Mouse (Mus musculus): ENCODE measurements at regions not wholly inside any gene's neighbourhood (a gene's known extent, or its start where the extent isn't known, plus 50 kb on each side); places are given as distances from the start of the nearest gene placed in this dataset.

DNA sequence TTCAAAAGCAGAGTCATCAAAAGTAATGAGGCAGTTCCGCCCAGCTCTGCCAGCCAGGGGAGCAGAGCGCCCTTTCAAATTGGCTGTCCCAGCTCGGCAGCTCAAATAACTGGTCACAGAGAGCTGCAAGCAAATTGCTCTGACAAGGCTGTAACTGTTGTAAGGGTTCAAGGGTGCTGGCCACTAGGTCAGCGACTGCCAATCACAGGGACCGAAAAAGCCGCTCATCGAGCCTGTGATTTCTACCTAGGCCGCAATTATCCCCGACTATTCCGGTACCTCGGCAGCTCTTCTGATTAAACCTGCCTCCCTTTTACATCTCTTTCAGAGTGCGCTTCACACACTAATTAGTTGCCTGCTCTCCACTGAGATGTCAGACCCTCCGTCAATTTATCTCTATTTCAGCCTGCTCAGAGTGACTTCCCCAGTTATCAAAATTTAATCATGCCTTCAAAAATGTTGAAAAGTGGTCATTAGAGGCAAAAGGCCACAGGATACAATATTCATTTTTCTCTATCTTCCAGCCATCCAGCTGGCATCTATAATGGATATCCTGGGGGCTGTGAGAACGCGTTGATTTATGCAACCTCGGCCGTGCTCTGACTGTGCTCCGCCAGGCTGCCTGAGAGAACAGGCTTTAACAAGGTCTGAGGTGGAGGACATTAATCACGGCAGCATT, 606.7 kb downstream of the Psat1 start:
- 48% methylated on average over 19 of the region's 19 CpGs for WGBS
- Histone ChIP-seq H3K4me2 (no peak overlapping the region), H3K4me1 (replicated peaks) (no peaks in the 10 kb centered on the region), H3K9me3 (replicated peaks) (no peaks in the 10 kb centered on the region), H3K27ac (no peak overlapping the region), H3K9ac (no peak overlapping the region), H3K4me3 (no peak overlapping the region), H3K27me3 (no peaks in the 10 kb centered on the region), H3K36me3 (no peaks in the 10 kb centered on the region)
- ATAC-seq (replicated peaks; ENCODE audit: insufficient number of reproducible peaks, insufficient read depth, low FRiP score, low read depth) = no peak

DNA sequence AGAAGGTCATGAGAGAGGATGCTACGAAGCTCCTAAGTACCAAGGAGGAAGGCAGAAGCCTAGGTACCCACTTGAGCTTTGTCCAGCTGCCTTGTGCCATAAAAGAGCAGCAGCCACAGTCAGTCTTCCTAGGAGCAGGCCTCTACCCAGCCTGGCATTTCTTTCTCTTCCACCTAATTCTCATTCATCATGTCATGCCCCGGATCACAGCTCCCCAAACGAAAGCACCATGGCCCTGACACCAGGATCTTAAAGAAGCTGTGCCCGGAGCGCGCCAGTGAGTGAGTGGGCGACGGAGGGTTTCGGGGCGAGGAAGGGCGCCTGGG, 607.2 kb downstream of the Psat1 start:
- H3K4me2 ChIP-seq = no peak overlapping the region
- H3K27me3 ChIP-seq = no peaks in the 10 kb centered on the region
- no peak for ATAC-seq (replicated peaks; ENCODE audit: insufficient number of reproducible peaks, insufficient read depth, low FRiP score, low read depth)
- no peak overlapping the region for H3K9ac ChIP-seq
- H3K9me3 ChIP-seq (replicated peaks) = no peaks in the 10 kb centered on the region
- no peak overlapping the region for H3K4me3 ChIP-seq
- WGBS = 70% methylated on average over 11 of the region's 11 CpGs
- no peaks in the 10 kb centered on the region for H3K36me3 ChIP-seq
- no peaks in the 10 kb centered on the region for H3K4me1 ChIP-seq (replicated peaks)
- H3K27ac ChIP-seq = no peak overlapping the region

DNA sequence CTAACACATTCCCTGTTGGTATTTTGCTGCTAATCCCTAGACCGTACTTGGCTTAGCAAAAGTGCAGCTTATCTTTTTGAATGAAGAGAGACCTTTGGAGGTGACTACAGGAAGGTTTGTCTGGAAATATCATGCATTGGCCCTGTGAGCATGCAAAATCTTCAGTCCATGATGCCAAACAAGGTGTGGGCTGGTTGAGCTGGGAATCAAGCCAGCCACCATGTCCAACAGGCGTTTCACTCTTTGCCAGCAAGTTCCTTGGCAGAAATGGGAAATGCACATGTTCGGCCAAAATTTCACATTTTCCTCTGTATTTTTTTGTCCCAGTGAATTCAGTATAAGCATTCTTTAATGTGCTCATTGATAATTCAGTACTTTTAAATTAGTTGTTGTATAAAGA, 617.0 kb downstream of the Psat1 start:
- no peak for ATAC-seq (replicated peaks; ENCODE audit: insufficient number of reproducible peaks, insufficient read depth, low FRiP score, low read depth)
- Histone ChIP-seq H3K4me3 (no peak overlapping the region), H3K36me3 (no peaks in the 10 kb centered on the region), H3K27me3 (no peaks in the 10 kb centered on the region), H3K4me1 (replicated peaks) (no peaks in the 10 kb centered on the region), H3K27ac (no peak overlapping the region), H3K4me2 (no peak overlapping the region), H3K9me3 (replicated peaks) (no peaks in the 10 kb centered on the region), H3K9ac (no peak overlapping the region)
- 63% methylated on average over 3 of the region's 3 CpGs for WGBS

DNA sequence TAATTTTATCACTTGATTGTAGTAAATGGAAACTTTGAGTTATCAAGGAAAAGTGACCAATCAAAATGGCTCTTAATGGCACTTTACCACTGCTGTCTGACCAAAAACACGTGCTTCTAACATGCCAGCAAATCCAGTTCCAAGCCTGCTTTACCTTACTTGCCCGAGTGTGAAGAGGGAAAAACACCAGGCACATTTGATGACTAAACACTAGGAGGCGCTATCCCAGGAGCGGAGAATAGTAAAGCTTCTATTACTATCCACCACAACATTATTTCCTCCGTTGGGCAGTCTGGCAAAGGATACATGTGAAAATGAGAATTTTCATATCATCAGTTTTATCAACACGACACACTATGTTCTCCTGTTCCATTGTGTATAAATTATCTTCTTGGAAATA, 647.7 kb downstream of the Psat1 start:
- Histone ChIP-seq H3K9me3 (replicated peaks) (no peaks in the 10 kb centered on the region), H3K4me2 (no peak overlapping the region), H3K36me3 (no peaks in the 10 kb centered on the region), H3K4me1 (replicated peaks) (0 out of 2 replicates have a peak, but pooled peaks cover 2% of the 10 kb centered on the region), H3K27ac (no peak overlapping the region), H3K4me3 (no peak overlapping the region), H3K9ac (no peak overlapping the region), H3K27me3 (no peaks in the 10 kb centered on the region)
- ATAC-seq (replicated peaks; ENCODE audit: insufficient number of reproducible peaks, insufficient read depth, low FRiP score, low read depth) = no peak
- WGBS = 46% methylated on average over 6 of the region's 6 CpGs

DNA sequence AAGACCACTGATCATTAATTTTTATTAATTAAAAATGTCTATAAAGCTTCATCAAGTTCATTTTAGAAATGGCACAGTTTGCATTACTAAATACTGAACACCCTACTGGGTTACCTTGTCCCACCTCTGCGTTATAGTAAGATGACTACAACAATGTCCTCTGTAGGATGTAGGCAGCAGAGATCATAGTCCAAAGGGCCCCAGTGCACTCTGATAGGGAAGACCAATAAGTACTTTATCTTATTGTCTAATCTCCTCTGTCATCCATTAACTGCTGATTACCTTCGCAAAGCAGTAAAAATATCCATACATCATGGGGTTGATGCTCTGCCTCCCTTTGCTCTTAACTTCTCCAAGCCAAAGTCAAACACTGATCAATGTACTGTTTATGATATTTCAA, 662.1 kb downstream of the Psat1 start:
- Histone ChIP-seq H3K9ac (no peak overlapping the region), H3K27me3 (no peaks in the 10 kb centered on the region), H3K27ac (no peak overlapping the region), H3K36me3 (no peaks in the 10 kb centered on the region), H3K4me2 (no peak overlapping the region), H3K4me3 (no peak overlapping the region), H3K9me3 (replicated peaks) (no peaks in the 10 kb centered on the region), H3K4me1 (replicated peaks) (no peaks in the 10 kb centered on the region)
- ATAC-seq (replicated peaks; ENCODE audit: insufficient number of reproducible peaks, insufficient read depth, low FRiP score, low read depth) = no peak
- WGBS = 82% methylated on average over 2 of the region's 2 CpGs

DNA sequence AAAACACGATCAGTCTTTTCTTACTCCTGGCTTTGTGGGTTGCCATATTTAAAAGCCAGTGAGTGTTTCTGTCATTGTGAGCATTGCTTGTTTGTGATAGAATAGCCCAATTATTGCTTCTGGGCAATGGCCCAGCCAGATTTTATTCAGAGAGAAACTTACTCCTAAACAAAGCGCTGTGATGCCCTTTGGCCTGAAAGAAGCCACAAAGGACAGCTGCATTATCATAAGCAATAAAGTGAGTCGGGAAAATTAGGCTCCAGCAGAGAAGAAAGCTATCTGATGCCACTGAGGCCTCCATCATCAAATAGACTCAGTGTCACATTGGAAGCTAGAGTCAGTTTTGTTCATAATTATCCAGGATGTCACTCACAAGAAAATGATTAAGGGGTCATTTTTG, 644.9 kb upstream of the Tle4 start:
- H3K4me3 ChIP-seq = no peak overlapping the region
- no peak overlapping the region for H3K27ac ChIP-seq
- no peak overlapping the region for H3K4me2 ChIP-seq
- ATAC-seq (replicated peaks; ENCODE audit: insufficient number of reproducible peaks, insufficient read depth, low FRiP score, low read depth) = no peak
- WGBS = 74% methylated on average over 3 of the region's 3 CpGs
- no peak overlapping the region for H3K9ac ChIP-seq
- H3K4me1 ChIP-seq (replicated peaks) = no peaks in the 10 kb centered on the region
- no peaks in the 10 kb centered on the region for H3K9me3 ChIP-seq (replicated peaks)
- H3K36me3 ChIP-seq = no peaks in the 10 kb centered on the region
- H3K27me3 ChIP-seq = no peaks in the 10 kb centered on the region

DNA sequence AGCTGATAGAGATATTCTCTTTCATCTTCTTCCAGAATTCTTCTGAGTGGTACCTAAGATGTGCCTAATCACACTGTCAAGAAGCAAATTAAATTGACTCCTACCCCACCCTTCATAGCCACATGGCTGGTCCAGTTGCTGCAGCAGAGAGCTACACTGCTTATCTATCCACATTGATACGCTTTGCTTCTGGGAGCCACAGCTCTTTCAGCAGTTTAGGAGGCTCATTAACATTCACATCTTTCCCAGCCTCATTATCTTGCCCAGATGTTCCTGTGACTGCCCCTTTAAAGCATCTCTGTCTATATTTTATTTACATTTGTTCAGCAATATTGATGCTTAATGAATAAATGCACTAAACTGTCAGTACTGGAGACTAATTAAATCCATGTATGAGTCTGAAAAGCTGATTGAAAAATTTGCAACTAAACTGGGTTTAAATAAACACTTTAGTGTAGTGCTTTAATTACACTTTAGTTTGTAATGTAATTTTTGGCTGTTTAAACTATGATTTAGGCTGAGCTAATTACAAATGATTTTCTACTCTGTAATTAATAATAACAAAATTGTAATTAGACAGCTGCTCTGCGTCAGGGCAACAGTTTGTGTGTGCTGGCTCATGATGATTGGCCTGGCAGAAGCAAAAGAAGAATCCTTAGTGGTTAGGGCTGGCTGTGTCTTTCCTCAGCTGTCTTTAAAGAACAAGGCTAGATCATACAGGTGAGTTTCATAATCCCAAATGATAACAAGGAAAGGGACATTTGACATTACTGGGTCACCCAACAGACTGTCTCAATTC, 632.5 kb upstream of the Tle4 start:
- H3K9me3 ChIP-seq (replicated peaks) = no peaks in the 10 kb centered on the region
- ATAC-seq (replicated peaks; ENCODE audit: insufficient number of reproducible peaks, insufficient read depth, low FRiP score, low read depth) = no peak
- no peak overlapping the region for H3K4me3 ChIP-seq
- no peaks in the 10 kb centered on the region for H3K36me3 ChIP-seq
- no peaks in the 10 kb centered on the region for H3K27me3 ChIP-seq
- WGBS = 55% methylated on average over 2 of the region's 2 CpGs
- H3K4me1 ChIP-seq (replicated peaks) = no peaks in the 10 kb centered on the region
- H3K27ac ChIP-seq = no peak overlapping the region
- H3K9ac ChIP-seq = no peak overlapping the region
- H3K4me2 ChIP-seq = no peak overlapping the region

DNA sequence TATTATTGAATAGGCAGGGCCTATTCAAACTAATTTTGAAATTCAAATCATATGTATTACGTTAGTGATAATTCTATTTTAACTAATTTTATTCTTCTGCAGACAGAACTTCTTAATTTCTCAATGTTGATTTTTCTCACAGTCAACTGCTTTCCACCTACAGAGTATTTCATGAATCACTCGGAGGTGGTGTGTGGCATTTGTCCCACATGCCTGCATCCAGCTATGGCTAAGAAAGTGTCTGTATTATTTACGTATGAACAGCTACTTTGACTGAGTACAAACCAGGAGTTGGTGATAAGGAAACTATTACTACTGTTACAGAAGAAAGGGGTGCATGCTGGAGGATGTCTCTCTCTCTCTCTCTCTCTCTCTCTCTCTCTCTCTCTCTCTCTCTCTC, 619.5 kb upstream of the Tle4 start:
- H3K9me3 ChIP-seq (replicated peaks) = no peaks in the 10 kb centered on the region
- H3K9ac ChIP-seq = no peak overlapping the region
- no peak overlapping the region for H3K27ac ChIP-seq
- ATAC-seq (replicated peaks; ENCODE audit: insufficient number of reproducible peaks, insufficient read depth, low FRiP score, low read depth) = no peak
- no peaks in the 10 kb centered on the region for H3K36me3 ChIP-seq
- no peak overlapping the region for H3K4me2 ChIP-seq
- WGBS = 68% methylated on average over 3 of the region's 3 CpGs
- no peak overlapping the region for H3K4me3 ChIP-seq
- H3K4me1 ChIP-seq (replicated peaks) = no peaks in the 10 kb centered on the region
- no peaks in the 10 kb centered on the region for H3K27me3 ChIP-seq

DNA sequence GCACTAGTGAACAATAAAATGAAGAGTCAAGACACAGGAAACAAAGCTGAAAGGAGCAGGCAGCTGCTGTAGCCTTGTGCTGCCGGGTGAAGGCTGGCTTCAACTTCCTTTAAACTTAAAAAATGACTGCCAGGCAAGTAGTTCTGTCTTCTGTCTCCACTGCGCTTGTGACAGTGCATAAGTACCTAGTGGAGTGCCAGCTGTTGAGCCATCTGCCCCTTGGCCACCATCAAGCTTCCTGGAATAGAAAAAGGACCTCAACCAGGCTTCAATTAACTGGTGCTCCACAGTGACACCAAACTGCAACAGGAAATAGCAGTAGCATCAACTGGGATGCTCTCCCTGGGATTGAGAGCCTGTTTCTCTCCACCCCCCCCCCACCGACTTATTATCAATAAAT, 616.8 kb upstream of the Tle4 start:
- no peaks in the 10 kb centered on the region for H3K9me3 ChIP-seq (replicated peaks)
- no peak overlapping the region for H3K9ac ChIP-seq
- H3K27me3 ChIP-seq = no peaks in the 10 kb centered on the region
- no peak overlapping the region for H3K27ac ChIP-seq
- WGBS = 68% methylated on average over 3 of the region's 3 CpGs
- no peaks in the 10 kb centered on the region for H3K36me3 ChIP-seq
- no peak overlapping the region for H3K4me3 ChIP-seq
- no peak overlapping the region for H3K4me2 ChIP-seq
- no peaks in the 10 kb centered on the region for H3K4me1 ChIP-seq (replicated peaks)
- no peak for ATAC-seq (replicated peaks; ENCODE audit: insufficient number of reproducible peaks, insufficient read depth, low FRiP score, low read depth)

DNA sequence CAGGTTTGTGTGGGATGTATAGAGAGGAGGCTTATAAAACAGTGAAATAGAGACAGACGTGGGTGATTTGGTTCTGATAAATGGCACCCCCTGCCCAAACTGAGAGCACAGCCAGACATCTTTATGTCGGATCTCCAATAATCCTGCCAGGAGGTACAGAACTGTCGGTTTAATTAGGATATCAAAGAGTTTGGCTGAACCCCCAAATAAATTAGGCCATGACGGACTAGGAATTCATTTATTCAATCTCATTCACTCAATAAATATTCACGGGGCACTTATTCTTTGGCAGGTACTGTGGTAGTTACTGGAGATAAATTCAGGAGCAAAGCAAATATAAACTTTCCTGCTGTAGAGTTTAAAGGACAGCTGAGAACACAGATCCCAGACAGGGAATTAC, 615.0 kb upstream of the Tle4 start:
- no peaks in the 10 kb centered on the region for H3K27me3 ChIP-seq
- H3K9me3 ChIP-seq (replicated peaks) = no peaks in the 10 kb centered on the region
- no peak for ATAC-seq (replicated peaks; ENCODE audit: insufficient number of reproducible peaks, insufficient read depth, low FRiP score, low read depth)
- no peak overlapping the region for H3K4me3 ChIP-seq
- H3K4me2 ChIP-seq = no peak overlapping the region
- no peak overlapping the region for H3K27ac ChIP-seq
- WGBS = 72% methylated on average over 5 of the region's 5 CpGs
- H3K9ac ChIP-seq = no peak overlapping the region
- no peaks in the 10 kb centered on the region for H3K36me3 ChIP-seq
- H3K4me1 ChIP-seq (replicated peaks) = no peaks in the 10 kb centered on the region

DNA sequence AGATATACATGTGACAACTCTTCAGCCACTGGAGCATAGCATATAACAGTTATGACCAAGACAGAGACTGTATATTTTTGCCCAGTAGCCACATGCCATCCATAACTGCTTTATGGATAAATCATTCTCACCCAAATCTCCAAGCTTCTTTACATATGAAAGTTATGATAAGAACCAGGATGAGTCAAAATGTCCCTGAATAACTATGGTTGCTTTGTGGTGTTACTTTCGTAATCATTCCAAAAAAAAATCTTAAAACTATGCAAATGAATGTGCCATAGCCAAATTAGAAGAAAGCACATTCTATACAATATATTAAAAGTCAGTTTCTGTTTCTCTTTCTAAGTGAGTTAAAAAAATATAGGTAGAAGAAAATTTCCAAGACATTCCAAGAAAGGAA, 605.2 kb upstream of the Tle4 start:
- no peak for ATAC-seq (replicated peaks; ENCODE audit: insufficient number of reproducible peaks, insufficient read depth, low FRiP score, low read depth)
- Histone ChIP-seq H3K4me3 (no peak overlapping the region), H3K36me3 (no peaks in the 10 kb centered on the region), H3K4me1 (replicated peaks) (no peaks in the 10 kb centered on the region), H3K27me3 (no peaks in the 10 kb centered on the region), H3K9ac (no peak overlapping the region), H3K27ac (no peak overlapping the region), H3K9me3 (replicated peaks) (no peaks in the 10 kb centered on the region), H3K4me2 (no peak overlapping the region)
- WGBS = 79% methylated on average over 1 of the region's 1 CpGs

DNA sequence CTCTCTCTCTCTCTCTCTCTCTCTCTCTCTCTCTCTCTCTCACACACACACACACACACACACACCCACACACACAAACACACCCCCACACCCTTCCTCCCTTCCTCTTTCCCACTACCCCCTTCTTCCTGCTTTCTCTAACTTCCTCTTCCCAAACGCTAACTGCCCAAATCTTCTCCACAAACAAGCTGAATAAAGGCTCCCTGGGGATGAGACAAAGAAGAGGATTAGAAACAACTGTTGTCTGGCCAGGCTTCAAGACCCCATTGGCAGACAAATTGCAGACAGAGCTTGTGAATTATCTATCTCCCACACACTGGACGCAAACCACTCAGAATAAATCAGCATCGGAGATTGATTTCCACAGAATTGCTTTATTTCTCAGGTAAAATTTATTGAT, 603.4 kb upstream of the Tle4 start:
- no peak overlapping the region for H3K4me2 ChIP-seq
- no peak overlapping the region for H3K9ac ChIP-seq
- ATAC-seq (replicated peaks; ENCODE audit: insufficient number of reproducible peaks, insufficient read depth, low FRiP score, low read depth) = no peak
- no peaks in the 10 kb centered on the region for H3K9me3 ChIP-seq (replicated peaks)
- H3K27me3 ChIP-seq = no peaks in the 10 kb centered on the region
- no peaks in the 10 kb centered on the region for H3K4me1 ChIP-seq (replicated peaks)
- no peak overlapping the region for H3K4me3 ChIP-seq
- H3K27ac ChIP-seq = no peak overlapping the region
- 34% methylated on average over 3 of the region's 3 CpGs for WGBS
- no peaks in the 10 kb centered on the region for H3K36me3 ChIP-seq
